Mouse (Mus musculus): Measurements from ENCODE around the gene Larp4. TPM values are rescaled to one million over a fixed set of nuclear protein-coding genes. Genes with fewer than 3 reads are reported as not detected.
A peak's percentile ranks its signal among the peaks of the same experiment; 100 is the strongest.

The Larp4 gene
- polyA plus RNA-seq, 1 experiment from 2014 or later = 38.6 TPM

GRCm38 (mm10) chr15:100021175-100021574 is 51.3 kb downstream of the Larp4 start:
- H3K4me2 ChIP-seq = no peak overlapping the region
- WGBS = 91% methylated on average over 1 of the region's 1 CpGs
- H3K9ac ChIP-seq = no peak overlapping the region
- no peaks in the 10 kb centered on the region for H3K9me3 ChIP-seq (replicated peaks)
- peaks cover 3% of the 10 kb centered on the region; the same call in 1 of the 2 replicates for H3K4me1 ChIP-seq
- no peak overlapping the region for H3K4me3 ChIP-seq (replicated peaks)
- no peaks in the 10 kb centered on the region for H3K27me3 ChIP-seq
- no peak for ATAC-seq (replicated peaks; ENCODE audit: low FRiP score)
- H3K36me3 ChIP-seq = peaks cover 6% of the 10 kb centered on the region; the same call in 1 of the 2 replicates
- H3K27ac ChIP-seq = no peak overlapping the region

DNA sequence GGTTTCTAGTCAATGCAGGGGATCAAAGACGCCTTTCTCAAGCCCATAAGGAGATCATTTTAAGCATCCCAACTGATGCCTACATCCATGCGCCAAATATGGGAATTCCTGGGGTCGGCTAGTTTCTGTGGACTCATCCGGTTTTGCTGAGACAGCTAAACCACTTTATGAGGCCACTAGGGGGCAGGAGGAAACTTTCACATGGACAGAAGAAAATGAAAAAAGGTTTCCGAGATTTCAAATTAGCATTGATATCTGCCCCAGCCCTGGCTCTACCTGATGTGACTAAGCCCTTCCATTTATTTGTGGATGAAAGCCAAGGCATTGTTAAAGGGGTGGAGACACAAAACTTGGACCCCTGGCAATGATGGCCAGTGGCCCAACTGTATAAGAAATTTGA is 53.1 kb downstream of the Larp4 start:
- Histone ChIP-seq H3K9ac (no peak overlapping the region), H3K27ac (no peak overlapping the region), H3K4me3 (replicated peaks) (no peak overlapping the region), H3K4me2 (no peak overlapping the region), H3K4me1 (peaks cover 3% of the 10 kb centered on the region; the same call in 1 of the 2 replicates), H3K27me3 (no peaks in the 10 kb centered on the region), H3K9me3 (replicated peaks) (no peaks in the 10 kb centered on the region), H3K36me3 (no peaks in the 10 kb centered on the region)
- ATAC-seq (replicated peaks; ENCODE audit: low FRiP score) = no peak
- 22% methylated on average over 5 of the region's 5 CpGs for WGBS

GRCm38 (mm10) chr15:100025076-100025834 is 55.4 kb downstream of the Larp4 start:
- no peak overlapping the region for H3K4me2 ChIP-seq
- no peaks in the 10 kb centered on the region for H3K27me3 ChIP-seq
- no peak overlapping the region for H3K27ac ChIP-seq
- H3K36me3 ChIP-seq = no peaks in the 10 kb centered on the region
- no peak for ATAC-seq (replicated peaks; ENCODE audit: low FRiP score)
- 75% methylated on average over 11 of the region's 11 CpGs for WGBS
- no peaks in the 10 kb centered on the region for H3K9me3 ChIP-seq (replicated peaks)
- peaks cover 3% of the 10 kb centered on the region; the same call in 1 of the 2 replicates for H3K4me1 ChIP-seq
- no peak overlapping the region for H3K4me3 ChIP-seq (replicated peaks)
- H3K9ac ChIP-seq = no peak overlapping the region

GRCm38 (mm10) chr15:100028133-100028532 is 58.3 kb downstream of the Larp4 start:
- no peaks in the 10 kb centered on the region for H3K27me3 ChIP-seq
- H3K4me3 ChIP-seq (replicated peaks) = no peak overlapping the region
- 0 out of 2 replicates have a peak, but pooled peaks cover 4% of the 10 kb centered on the region for H3K9me3 ChIP-seq (replicated peaks)
- peaks cover under 1% of the 10 kb centered on the region; the same call in 1 of the 2 replicates for H3K4me1 ChIP-seq
- no peak overlapping the region for H3K4me2 ChIP-seq
- WGBS = 83% methylated on average over 2 of the region's 2 CpGs
- H3K9ac ChIP-seq = no peak overlapping the region
- no peak overlapping the region for H3K27ac ChIP-seq
- ATAC-seq (replicated peaks; ENCODE audit: low FRiP score) = no peak
- H3K36me3 ChIP-seq = no peaks in the 10 kb centered on the region

DNA sequence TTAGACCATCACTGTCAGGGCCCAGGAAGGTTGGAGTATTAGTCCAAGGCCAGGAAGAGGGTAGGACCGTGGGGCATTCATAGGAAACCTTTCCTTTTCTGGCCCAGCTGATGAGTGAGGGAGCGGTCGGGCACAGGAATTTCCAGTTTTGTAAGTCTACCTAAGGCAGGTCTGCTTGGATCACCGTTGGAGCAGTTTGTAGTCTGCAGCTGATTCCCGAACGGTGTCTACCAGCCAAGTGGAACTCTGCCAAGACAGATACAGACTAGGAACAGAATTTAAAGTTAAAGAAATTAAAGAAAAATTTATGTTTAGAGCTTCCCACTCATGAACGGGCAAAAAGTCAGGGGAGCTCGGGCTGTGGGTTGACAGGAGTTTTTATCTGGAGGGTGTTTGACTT is 59.6 kb downstream of the Larp4 start:
- no peak for ATAC-seq (replicated peaks; ENCODE audit: low FRiP score)
- no peak overlapping the region for H3K27ac ChIP-seq
- no peaks in the 10 kb centered on the region for H3K4me1 ChIP-seq
- H3K36me3 ChIP-seq = no peaks in the 10 kb centered on the region
- no peaks in the 10 kb centered on the region for H3K27me3 ChIP-seq
- H3K4me2 ChIP-seq = no peak overlapping the region
- 0 out of 2 replicates have a peak, but pooled peaks cover 4% of the 10 kb centered on the region for H3K9me3 ChIP-seq (replicated peaks)
- 71% methylated on average over 8 of the region's 8 CpGs for WGBS
- no peak overlapping the region for H3K4me3 ChIP-seq (replicated peaks)
- no peak overlapping the region for H3K9ac ChIP-seq

DNA sequence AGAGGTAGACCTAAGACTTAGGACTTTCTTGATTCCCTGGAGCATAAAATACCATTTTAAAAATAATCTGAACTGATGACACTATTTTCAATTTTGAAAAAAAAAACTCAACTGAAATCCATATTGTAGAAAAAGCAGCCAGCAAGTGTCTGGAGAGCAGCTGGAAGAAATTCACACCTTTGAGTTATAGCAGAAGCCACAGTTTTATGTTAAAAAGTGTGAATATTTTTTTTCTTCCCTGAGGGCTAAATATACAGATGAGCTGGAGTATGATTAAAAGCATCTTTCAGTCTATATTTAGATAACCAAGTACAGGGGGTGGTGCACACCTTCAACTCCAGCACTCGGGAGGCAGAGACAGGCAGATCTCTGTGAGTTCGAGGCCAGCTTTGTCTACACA is 60.0 kb downstream of the Larp4 start:
- no peaks in the 10 kb centered on the region for H3K27me3 ChIP-seq
- H3K27ac ChIP-seq = no peak overlapping the region
- no peak overlapping the region for H3K4me2 ChIP-seq
- H3K4me3 ChIP-seq (replicated peaks) = no peak overlapping the region
- H3K9ac ChIP-seq = no peak overlapping the region
- 93% methylated on average over 2 of the region's 2 CpGs for WGBS
- 0 out of 2 replicates have a peak, but pooled peaks cover 4% of the 10 kb centered on the region for H3K9me3 ChIP-seq (replicated peaks)
- no peak for ATAC-seq (replicated peaks; ENCODE audit: low FRiP score)
- no peaks in the 10 kb centered on the region for H3K36me3 ChIP-seq
- no peaks in the 10 kb centered on the region for H3K4me1 ChIP-seq

GRCm38 (mm10) chr15:100032546-100032945 is 62.7 kb downstream of the Larp4 start:
- WGBS = 88% methylated on average over 3 of the region's 3 CpGs
- H3K27ac ChIP-seq = no peak overlapping the region
- ATAC-seq (replicated peaks; ENCODE audit: low FRiP score) = no peak

DNA sequence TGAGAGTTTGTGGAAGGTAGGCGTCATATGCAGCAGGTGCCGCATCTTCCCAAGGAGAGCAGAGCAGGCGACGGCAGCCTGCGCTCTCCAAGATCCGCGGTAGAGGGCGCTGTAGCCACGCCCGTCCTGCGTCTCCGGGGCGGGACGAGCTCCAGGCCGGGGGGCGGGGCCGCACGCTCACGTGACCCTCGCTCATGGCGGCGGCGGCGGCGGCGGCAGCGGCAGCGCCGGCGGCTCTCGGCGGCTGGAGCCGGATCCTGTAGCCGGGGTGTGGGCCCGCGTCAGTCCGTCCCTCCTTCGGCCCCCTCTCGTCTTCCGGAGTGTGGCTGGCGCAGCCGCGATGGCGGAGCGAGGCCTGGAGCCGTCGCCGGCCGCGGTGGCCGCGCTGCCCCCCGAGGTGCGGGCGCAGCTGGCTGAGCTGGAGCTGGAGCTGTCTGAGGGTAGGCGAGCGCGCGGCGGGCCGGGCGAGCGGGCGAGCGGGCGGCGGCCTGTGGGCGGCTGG is 68.7 kb downstream of the Larp4 start, which contains the start of gene Dip2b:
TSS of gene Dip2b (plus strand) at position 195 of the 502 bp plus-strand sequence.
- H3K4me1 ChIP-seq = peaks cover 29% of the 10 kb centered on the region
- WGBS = 0% methylated on average over 51 of the region's 68 CpGs
- no peaks in the 10 kb centered on the region for H3K27me3 ChIP-seq
- no peaks in the 10 kb centered on the region for H3K36me3 ChIP-seq
- peak; percentile 91 for ATAC-seq (replicated peaks; ENCODE audit: low FRiP score)
- peak within 1 kb of the TSS; percentile 95 for H3K9ac ChIP-seq
- peak within 1 kb of the TSS; percentile 95 for H3K4me3 ChIP-seq (replicated peaks)
- no peaks in the 10 kb centered on the region for H3K9me3 ChIP-seq (replicated peaks)
- peak within 1 kb of the TSS; percentile 83 for H3K4me2 ChIP-seq
- peak within 1 kb of the TSS; percentile 97 for H3K27ac ChIP-seq

More at GRCm38 (mm10) chr15:100032546-100032945, 62.7 kb downstream of the Larp4 start:
- no peak overlapping the region for H3K9ac ChIP-seq
- H3K4me1 ChIP-seq = no peaks in the 10 kb centered on the region
- H3K27me3 ChIP-seq = no peaks in the 10 kb centered on the region
- no peak overlapping the region for H3K4me3 ChIP-seq (replicated peaks)
- H3K4me2 ChIP-seq = no peak overlapping the region
- H3K9me3 ChIP-seq (replicated peaks) = 0 out of 2 replicates have a peak, but pooled peaks cover 4% of the 10 kb centered on the region
- no peaks in the 10 kb centered on the region for H3K36me3 ChIP-seq

DNA sequence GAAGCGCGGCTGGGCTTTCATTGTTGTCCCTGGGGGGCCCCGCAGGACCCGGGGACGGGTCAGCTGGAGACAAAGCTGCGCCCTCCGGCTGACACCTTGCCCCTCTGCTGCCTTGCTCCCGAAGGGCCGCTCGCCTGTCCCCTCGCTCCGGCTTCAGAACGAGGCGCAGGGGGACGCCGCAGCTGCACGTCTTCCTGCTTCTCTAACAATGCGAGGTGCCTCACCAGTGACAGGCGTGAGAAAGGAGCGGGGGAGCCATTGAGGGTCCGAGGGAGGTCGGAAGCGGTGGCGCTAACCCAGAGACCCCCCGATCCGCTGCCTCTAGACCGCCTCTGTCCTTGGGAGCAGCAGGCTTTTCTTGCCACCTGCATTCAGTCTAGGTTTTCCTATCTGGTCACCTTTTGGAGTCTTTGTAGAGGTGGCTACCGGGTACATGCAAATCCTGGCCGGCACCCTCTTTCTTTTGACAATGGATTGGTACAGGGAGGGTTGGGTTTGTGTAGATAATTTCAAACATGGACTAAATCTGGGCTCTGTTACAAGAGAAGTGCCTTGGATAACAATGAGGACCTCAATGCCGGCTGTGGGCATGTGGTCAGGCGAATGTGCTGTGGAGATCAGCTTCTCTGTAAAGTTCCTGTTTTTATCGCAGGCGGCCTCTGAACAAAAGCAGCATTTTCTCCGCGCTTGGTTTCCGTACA is 69.3 kb downstream of the Larp4 start:
- under 1% methylated on average over 34 of the region's 36 CpGs for WGBS
- Histone ChIP-seq H3K4me2 (peak overlapping the region; percentile 83), H3K36me3 (no peaks in the 10 kb centered on the region), H3K27me3 (no peaks in the 10 kb centered on the region), H3K4me3 (replicated peaks) (peak overlapping the region; percentile 95), H3K27ac (peak overlapping the region; percentile 97), H3K9me3 (replicated peaks) (no peaks in the 10 kb centered on the region), H3K4me1 (peaks cover 29% of the 10 kb centered on the region), H3K9ac (peak overlapping the region; percentile 95)
- ATAC-seq (replicated peaks; ENCODE audit: low FRiP score) = peak; percentile 84

DNA sequence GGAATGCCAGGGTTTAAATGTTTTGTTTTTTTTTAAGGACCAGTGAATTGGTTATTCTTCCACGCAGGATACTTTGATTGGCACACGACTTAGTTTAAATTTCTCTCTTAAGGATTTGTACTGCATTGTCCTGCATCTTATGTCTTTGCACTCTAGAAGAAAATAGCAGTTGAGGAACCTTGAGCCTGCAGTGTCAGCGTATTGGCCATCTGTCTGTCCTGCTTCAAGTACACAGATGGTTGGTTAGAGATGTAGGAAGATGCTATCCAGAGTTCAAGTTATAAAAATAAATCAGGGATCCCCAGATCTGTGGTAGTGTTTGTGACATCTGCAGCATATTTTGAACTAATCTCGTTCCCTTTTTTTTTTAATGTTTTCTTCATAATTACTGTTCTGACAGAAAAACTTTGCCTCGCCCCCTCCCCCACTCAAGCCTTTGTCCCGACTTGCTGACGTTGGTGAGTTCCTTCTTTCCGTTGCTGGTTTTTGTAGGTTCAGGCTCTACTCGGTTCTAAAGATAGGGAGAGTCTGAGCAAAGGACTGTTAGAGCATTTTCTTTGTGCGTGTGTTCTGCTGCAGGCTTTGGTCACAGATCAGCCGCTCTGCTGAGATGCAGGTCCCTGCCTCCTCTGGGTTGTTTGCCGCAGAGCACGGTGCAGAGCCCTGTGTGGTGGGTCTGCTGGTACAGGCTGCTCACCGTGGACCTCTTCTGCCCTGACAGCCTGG is 70.8 kb downstream of the Larp4 start:
- Histone ChIP-seq H3K36me3 (no peaks in the 10 kb centered on the region), H3K27me3 (no peaks in the 10 kb centered on the region), H3K4me1 (peaks cover 35% of the 10 kb centered on the region), H3K4me3 (replicated peaks) (peak overlapping the region; percentile 20), H3K9ac (no peak overlapping the region), H3K4me2 (peak overlapping the region; percentile 83), H3K27ac (peak overlapping the region; percentile 32; the same call in 1 of the 2 replicates), H3K9me3 (replicated peaks) (no peaks in the 10 kb centered on the region)
- WGBS = 36% methylated on average over 14 of the region's 14 CpGs
- ATAC-seq (replicated peaks; ENCODE audit: low FRiP score) = no peak

DNA sequence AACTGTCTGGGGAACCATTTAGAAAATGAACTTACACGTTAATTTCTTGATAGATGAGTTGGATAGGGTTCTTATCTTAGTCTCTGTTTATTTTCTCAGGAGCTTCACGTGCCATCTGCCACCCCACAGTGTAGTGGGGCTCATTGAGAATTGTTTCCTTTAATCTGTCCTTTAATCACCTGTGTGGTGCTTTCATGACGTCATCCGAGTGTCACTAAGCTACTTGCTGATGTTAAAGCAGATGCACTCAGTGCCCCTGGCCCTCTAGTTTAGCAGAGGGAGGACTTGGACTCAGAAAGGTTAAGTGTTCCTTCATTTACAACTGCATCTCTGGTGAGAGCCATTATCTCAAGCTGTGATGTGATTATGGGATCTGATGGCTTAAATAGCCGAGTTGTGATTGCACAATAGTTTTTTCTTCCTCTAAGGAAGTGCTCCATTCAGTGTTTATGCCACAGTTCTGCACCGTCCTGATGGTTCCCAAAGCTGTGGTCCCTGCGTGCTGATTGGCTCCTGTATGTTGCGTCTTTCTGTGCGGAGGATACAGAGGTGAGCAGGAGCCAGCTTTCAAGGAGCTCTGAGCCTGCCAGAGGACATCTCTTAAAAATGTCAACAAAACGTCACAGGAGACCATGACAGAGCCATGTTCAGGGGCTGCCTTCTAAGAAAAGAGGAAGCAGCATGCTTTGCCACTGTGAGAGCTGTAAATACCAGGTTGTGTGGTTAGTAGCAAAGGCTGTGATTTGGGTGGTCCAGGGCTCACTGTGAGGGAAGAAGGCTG is 71.6 kb downstream of the Larp4 start:
- Histone ChIP-seq H3K9ac (no peak overlapping the region), H3K27ac (peak overlapping the region; percentile 32; the same call in 1 of the 2 replicates), H3K9me3 (replicated peaks) (no peaks in the 10 kb centered on the region), H3K4me2 (peak overlapping the region; percentile 83), H3K27me3 (no peaks in the 10 kb centered on the region), H3K4me3 (replicated peaks) (peak overlapping the region; percentile 3; the same call in 1 of the 2 replicates), H3K36me3 (no peaks in the 10 kb centered on the region), H3K4me1 (peaks cover 42% of the 10 kb centered on the region)
- no peak for ATAC-seq (replicated peaks; ENCODE audit: low FRiP score)
- WGBS = 48% methylated on average over 10 of the region's 10 CpGs
